16 mouse cellular contexts compared by ENCODE assay signal in the genomic region with DNA sequence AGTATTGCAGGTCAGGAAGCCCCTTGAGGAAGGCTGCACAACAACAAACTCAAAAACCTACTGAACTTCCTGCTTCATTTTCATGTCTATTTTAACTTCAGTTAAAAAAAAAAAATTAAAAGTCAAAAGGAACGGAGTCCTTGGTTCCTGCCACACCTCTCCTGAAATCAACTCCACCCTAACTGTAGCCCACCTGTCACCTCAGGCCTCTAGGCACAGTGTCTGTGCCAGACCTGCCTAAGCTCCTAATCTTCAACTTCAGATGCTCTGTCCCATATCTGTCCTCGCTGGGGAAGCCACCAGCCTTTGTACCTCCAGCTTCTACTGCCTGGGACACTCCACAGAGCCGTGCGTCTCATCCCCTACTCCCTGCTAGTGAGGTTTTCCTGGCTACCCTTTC.
DNase-seq lines count a peak whose midpoint lies in the region; ATAC-seq and TF ChIP-seq lines count a peak whose summit lies in the region.
"Had no signal": no experiment of that assay in that cellular context is flagged by ENCODE, and none has a peak within 500 bp of the region (broad histone marks: within the 10 kb centered on the region; RNA-seq: fewer than 3 reads in every experiment).

No protein-coding gene starts in this region.

- no peak for TF ChIP-seq CTCF in spleen, adult 2 months (IDR thresholded peaks at IDR 0.05; ENCODE audit: extremely low read depth, insufficient read depth, insufficient read length, insufficient replicate concordance)

- TF ChIP-seq POLR2A in spleen, adult 2 months (IDR thresholded peaks at IDR 0.05; ENCODE audit: low read depth, low read length) = no peak

- peaks cover 76% of the 10 kb centered on the region for H3K4me1 ChIP-seq in forebrain, embryonic 10.5 days
- peaks cover 19% of the 10 kb centered on the region for H3K4me1 ChIP-seq in forebrain, embryonic 14.5 days (ENCODE audit: control insufficient read depth, insufficient read depth, low read length)
- H3K4me1 ChIP-seq in spleen, adult 2 months (ENCODE audit: control insufficient read depth, insufficient read depth, insufficient read length) = peaks cover 13% of the 10 kb centered on the region; the same call in 1 of the 2 replicates
- peaks cover 10% of the 10 kb centered on the region; the same call in 1 of the 2 replicates for H3K4me1 ChIP-seq in liver, embryonic 13.5 days (replicated peaks)

- WGBS in forebrain, embryonic 10.5 days = 91% methylated on average over 4 of the region's 4 CpGs
- 86% methylated on average over 4 of the region's 4 CpGs for WGBS in forebrain, embryonic 14.5 days
- WGBS in spleen, adult 2 months = 44% methylated on average over 4 of the region's 4 CpGs
- 47% methylated on average over 4 of the region's 4 CpGs for WGBS in liver, embryonic 13.5 days (ENCODE audit: insufficient replicate concordance)

- intact Hi-C loops in left cerebral cortex, postnatal 36 days (cut with DNase I) = no loop called here

- peaks cover 18% of the 10 kb centered on the region for H3K36me3 ChIP-seq in forebrain, embryonic 10.5 days (replicated peaks)
- no peaks in the 10 kb centered on the region for H3K36me3 ChIP-seq in forebrain, embryonic 14.5 days (ENCODE audit: control insufficient read depth, insufficient read depth, low read length)
- H3K36me3 ChIP-seq in spleen, adult 2 months (ENCODE audit: control insufficient read depth, insufficient read depth, low read length) = no peaks in the 10 kb centered on the region
- no peaks in the 10 kb centered on the region for H3K36me3 ChIP-seq in liver, embryonic 13.5 days
- H3K36me3 ChIP-seq: embryonic facial prominence, embryonic 12.5 days had no signal

- no peak for ATAC-seq in forebrain, embryonic 14.5 days
- 0 out of 2 replicates have a peak, but pooled peaks have one; percentile 43 for ATAC-seq in liver, embryonic 13.5 days (ENCODE audit: low read depth)

- no peak for DNase-seq in forebrain, embryonic 10.5 days (ENCODE audit: extremely low spot score, low spot score)
- no peak for DNase-seq in forebrain, embryonic 14.5 days (ENCODE audit: low spot score)
- no peak for DNase-seq in spleen, adult 2 months (ENCODE audit: low read depth in 1 of 2, low spot score in 2 of 2)
- no peak for DNase-seq in spleen, postnatal 14 days (ENCODE audit: low spot score in 2 of 2)
- no peak for DNase-seq in liver, embryonic 13.5 days
- DNase-seq in thymus, postnatal 36 days = peak; percentile 40 to 41
- DNase-seq in left cerebral cortex, postnatal 36 days (ENCODE audit: low spot score in 2 of 2) = no peak
- no peak for DNase-seq in right cerebral cortex, postnatal 25 days
- DNase-seq: adrenal gland, postnatal 25 days; cerebellum, postnatal 25 days; heart, adult 2 months; lung, postnatal 4 days; right cerebral cortex, postnatal 14 days had no signal

- 0 out of 2 replicates have a peak overlapping the region, but pooled peaks have one; percentile 13 for H3K27ac ChIP-seq in forebrain, embryonic 10.5 days
- H3K27ac ChIP-seq in forebrain, embryonic 14.5 days (ENCODE audit: low read depth, low read length) = no peak overlapping the region
- peak overlapping the region; percentile 65 for H3K27ac ChIP-seq in spleen, adult 2 months (ENCODE audit: insufficient read depth, low read length)
- H3K27ac ChIP-seq in liver, embryonic 13.5 days = no peak overlapping the region
- H3K27ac ChIP-seq: embryonic facial prominence, embryonic 12.5 days; forebrain, embryonic 12.5 days; heart, adult 2 months; liver, embryonic 14.5 days had no signal

- no peaks in the 10 kb centered on the region for H3K27me3 ChIP-seq in forebrain, embryonic 10.5 days (ENCODE audit: poor library complexity, severe bottlenecking)
- no peaks in the 10 kb centered on the region for H3K27me3 ChIP-seq in forebrain, embryonic 14.5 days (replicated peaks; ENCODE audit: control insufficient read depth, insufficient read depth, low read length)
- no peaks in the 10 kb centered on the region for H3K27me3 ChIP-seq in spleen, adult 2 months (ENCODE audit: control insufficient read depth, insufficient read depth, low read length)
- H3K27me3 ChIP-seq in liver, embryonic 13.5 days = no peaks in the 10 kb centered on the region
- H3K27me3 ChIP-seq: forebrain, embryonic 12.5 days had no signal

- H3K4me3 ChIP-seq in forebrain, embryonic 10.5 days = no peak overlapping the region
- no peak overlapping the region for H3K4me3 ChIP-seq in forebrain, embryonic 14.5 days (ENCODE audit: low read depth, low read length)
- H3K4me3 ChIP-seq in spleen, adult 2 months (ENCODE audit: extremely low read depth, insufficient read depth, insufficient read length) = no peak overlapping the region
- H3K4me3 ChIP-seq in liver, embryonic 13.5 days (replicated peaks) = no peak overlapping the region
- H3K4me3 ChIP-seq: embryonic facial prominence, embryonic 12.5 days; forebrain, embryonic 12.5 days; heart, adult 2 months had no signal

- no peaks in the 10 kb centered on the region for H3K9me3 ChIP-seq in forebrain, embryonic 10.5 days
- H3K9me3 ChIP-seq in forebrain, embryonic 14.5 days (replicated peaks; ENCODE audit: control insufficient read depth, low read length) = no peaks in the 10 kb centered on the region
- no peaks in the 10 kb centered on the region for H3K9me3 ChIP-seq in liver, embryonic 13.5 days (replicated peaks)
- H3K9me3 ChIP-seq: embryonic facial prominence, embryonic 12.5 days; forebrain, embryonic 12.5 days had no signal

- H3K9ac ChIP-seq in forebrain, embryonic 14.5 days (ENCODE audit: low read length) = no peak overlapping the region
- H3K9ac ChIP-seq in liver, embryonic 13.5 days = no peak overlapping the region
- H3K9ac ChIP-seq: embryonic facial prominence, embryonic 12.5 days; forebrain, embryonic 12.5 days; liver, embryonic 14.5 days had no signal

- no peak overlapping the region for H3K4me2 ChIP-seq in forebrain, embryonic 14.5 days (ENCODE audit: low read length)
- no peak overlapping the region for H3K4me2 ChIP-seq in liver, embryonic 13.5 days
- H3K4me2 ChIP-seq: embryonic facial prominence, embryonic 12.5 days; forebrain, embryonic 12.5 days had no signal

Comparison
In these comparisons a context has a peak if more than half of its experiments do, and no peak if none do; other contexts are left out.
1. H3K27ac ChIP-seq: peak in forebrain, embryonic 10.5 days (single experiment) and spleen, adult 2 months (single experiment); none in forebrain, embryonic 14.5 days (single experiment) and liver, embryonic 13.5 days (single experiment).
2. DNase-seq: peak in thymus, postnatal 36 days (2 of 2); none in forebrain, embryonic 10.5 days (single experiment), forebrain, embryonic 14.5 days (single experiment), spleen, adult 2 months (0 of 2), spleen, postnatal 14 days (0 of 2), liver, embryonic 13.5 days (single experiment), left cerebral cortex, postnatal 36 days (0 of 2) and right cerebral cortex, postnatal 25 days (single experiment).